Mouse (Mus musculus) forebrain, embryonic 13.5 days (tissue): ENCODE results near the gene Mrps5. TPM values are rescaled to one million over a fixed set of nuclear protein-coding genes. Genes with fewer than 3 reads are reported as not detected.

Experiments used
- ATAC-seq: fragments of 200-750 bp; cut with Nextera tagmentation; 2 replicates; pipeline ENCODE4 v1.8.0; 2017
- H3K27ac ChIP-seq: fragments of 300-500 bp; sonication (generic); 2 replicates; pipeline ENCODE4 v1.5.1; 2015; ENCODE audit warnings: inconsistent platforms, mild to moderate bottlenecking, moderate library complexity
- H3K27me3 ChIP-seq: fragments of 300-500 bp; sonication (generic); 2 replicates; pipeline ENCODE4 v1.6.1; 2015; ENCODE audit warnings: mild to moderate bottlenecking, inconsistent platforms
- H3K36me3 ChIP-seq: fragments of 300-500 bp; sonication (generic); 2 replicates; pipeline ENCODE4 v1.6.1; 2015; ENCODE audit warnings: mild to moderate bottlenecking, inconsistent platforms; ENCODE audit not compliant: poor library complexity, severe bottlenecking
- H3K4me1 ChIP-seq: fragments of 300-500 bp; sonication (generic); 2 replicates; pipeline ENCODE4 v1.6.1; 2015; ENCODE audit warnings: inconsistent platforms
- H3K4me2 ChIP-seq: fragments of 300-500 bp; sonication (generic); 2 replicates; pipeline ENCODE4 v1.6.1; 2015; ENCODE audit warnings: inconsistent platforms, mild to moderate bottlenecking, moderate library complexity
- H3K4me3 ChIP-seq: fragments of 300-500 bp; sonication (generic); 2 replicates; pipeline ENCODE4 v1.5.1; 2015; ENCODE audit warnings: mild to moderate bottlenecking, inconsistent platforms
- H3K9ac ChIP-seq: fragments of 300-500 bp; sonication (generic); 2 replicates; pipeline ENCODE4 v1.6.1; 2015; ENCODE audit warnings: mild to moderate bottlenecking, inconsistent platforms
- H3K9me3 ChIP-seq: fragments of 300-500 bp; sonication (generic); replicated peaks from 2 replicates; pipeline ENCODE4 v1.6.1; 2016; ENCODE audit warnings: inconsistent platforms
- WGBS: fragments of 180-500 bp; shearing (Covaris S2); methylation state at CpG from one replicate; pipeline ENCODE4 v1.1.7; 2015; 5-methylcytosine and 5-hydroxymethylcytosine counted together
- polyA plus RNA-seq: library from polyadenylated mRNA; unstranded; fragments of >200 nt; fragmentation: Nextera tagmentation; extraction: Ambion mirVana; gene quantifications from 2 replicates; pipeline ENCODE4 v1.2.1, GENCODE M21; 2015

The Mrps5 gene
- polyA plus RNA-seq: 181 and 193 TPM in 2 replicates

- peak within 1 kb of the TSS; percentile 90 for H3K27ac ChIP-seq
- H3K36me3 ChIP-seq: peaks cover 13% of the 10 kb centered on the region
- H3K4me1 ChIP-seq: peaks cover 33% of the 10 kb centered on the region
- H3K9ac ChIP-seq: peak within 1 kb of the TSS; percentile 83
- H3K4me2 ChIP-seq: peak within 1 kb of the TSS; percentile 86
- H3K9me3 ChIP-seq: no peaks in the 10 kb centered on the region
- peak within 1 kb of the TSS; percentile 93 for H3K4me3 ChIP-seq
- WGBS: 6% methylated on average over 39 of the region's 39 CpGs
- peak; percentile 89 for ATAC-seq
- 0 out of 2 replicates have a peak, but pooled peaks cover 3% of the 10 kb centered on the region for H3K27me3 ChIP-seq
Measured at GRCm38 (mm10) chr2:127586694-127587513, at the start of gene Mrps5, which contains the start of gene Zfp661. Gene Mrps5, plus strand, starts transcription at chr2:127587222. Gene Zfp661, minus strand, starts transcription at chr2:127587094.

DNA sequence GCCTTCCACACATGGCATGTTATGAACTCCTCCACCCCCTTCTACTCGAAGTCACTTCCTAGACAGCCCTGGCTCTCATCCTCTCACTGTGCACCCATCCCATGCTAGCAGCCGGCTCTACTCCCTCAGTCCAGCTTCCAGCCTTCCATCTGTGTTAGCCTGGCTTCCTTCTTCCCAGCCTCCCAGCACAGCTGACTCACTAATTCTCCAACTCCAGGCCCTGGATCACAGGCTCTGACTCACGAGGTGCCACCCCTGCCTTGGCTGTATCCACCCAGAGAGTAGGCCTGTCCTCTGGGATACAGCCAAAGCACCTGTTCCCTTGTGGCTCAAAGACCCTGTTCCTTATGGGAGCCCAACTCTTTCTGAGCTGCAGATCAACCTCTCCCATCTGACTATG, 49.5 kb upstream of the Mrps5 start:
- Histone ChIP-seq H3K36me3 (no peaks in the 10 kb centered on the region), H3K9me3 (no peaks in the 10 kb centered on the region), H3K4me2 (no peak overlapping the region), H3K27ac (no peak overlapping the region), H3K27me3 (peaks cover 69% of the 10 kb centered on the region), H3K4me3 (no peak overlapping the region), H3K4me1 (peaks cover 6% of the 10 kb centered on the region), H3K9ac (no peak overlapping the region)
- no peak for ATAC-seq
- 68% methylated on average over 3 of the region's 3 CpGs for WGBS

DNA sequence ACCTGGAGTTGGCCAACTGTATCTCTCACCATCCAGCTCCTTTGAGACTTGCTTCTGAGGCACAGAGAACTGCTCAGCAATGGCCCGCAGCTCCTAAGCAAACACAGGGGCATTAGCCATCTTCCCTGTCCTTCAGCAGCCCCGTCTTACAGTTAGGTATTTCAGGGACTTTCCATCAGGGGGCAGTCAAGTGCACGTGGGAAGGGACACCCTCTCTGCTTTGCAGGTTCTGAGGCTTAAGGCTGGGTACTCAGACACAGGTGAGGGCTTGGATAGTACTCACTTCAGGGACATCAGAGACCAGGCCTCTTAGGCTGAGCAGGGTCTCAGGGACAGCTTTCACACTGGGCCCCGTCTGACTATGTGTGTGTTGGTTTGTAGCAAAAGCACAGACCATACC, 47.5 kb upstream of the Mrps5 start:
- peaks cover 6% of the 10 kb centered on the region for H3K4me1 ChIP-seq
- no peak overlapping the region for H3K4me2 ChIP-seq
- H3K9ac ChIP-seq: no peak overlapping the region
- no peak overlapping the region for H3K27ac ChIP-seq
- no peaks in the 10 kb centered on the region for H3K9me3 ChIP-seq
- no peaks in the 10 kb centered on the region for H3K36me3 ChIP-seq
- ATAC-seq: no peak
- 23% methylated on average over 4 of the region's 4 CpGs for WGBS
- H3K27me3 ChIP-seq: peaks cover 81% of the 10 kb centered on the region
- H3K4me3 ChIP-seq: no peak overlapping the region

- Histone ChIP-seq H3K27ac (no peak within 1 kb of the TSS), H3K4me2 (peak within 1 kb of the TSS; percentile 33), H3K4me1 (peaks cover 6% of the 10 kb centered on the region), H3K4me3 (peak within 1 kb of the TSS; percentile 18; the same call in 1 of the 2 replicates), H3K9ac (no peak within 1 kb of the TSS), H3K9me3 (no peaks in the 10 kb centered on the region), H3K27me3 (peaks cover 76% of the 10 kb centered on the region), H3K36me3 (no peaks in the 10 kb centered on the region)
- WGBS: 7% methylated on average over 29 of the region's 29 CpGs
- no peak for ATAC-seq
Measured at GRCm38 (mm10) chr2:127541185-127541584, 45.8 kb upstream of the Mrps5 start, which contains the start of gene Prom2. Gene Prom2, minus strand, starts transcription at chr2:127541467.

DNA sequence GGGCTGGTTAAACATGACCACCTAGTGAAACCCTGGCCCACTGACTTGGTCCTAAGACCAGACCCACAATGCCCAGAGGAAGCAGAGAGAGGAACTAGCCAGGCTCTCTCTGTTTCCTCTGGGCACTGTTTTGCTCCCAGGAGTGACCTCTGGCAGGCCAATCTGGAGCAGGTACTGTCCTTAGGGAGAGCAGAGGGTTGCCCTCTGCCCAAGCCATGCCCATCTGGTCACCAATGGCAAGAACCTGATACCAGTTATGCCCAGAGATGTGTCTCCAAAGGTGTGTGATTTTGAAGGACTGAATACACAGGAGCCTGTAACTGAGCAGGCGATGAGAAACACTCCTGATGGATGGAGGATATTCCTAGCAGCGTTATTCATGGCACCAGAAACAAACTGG, 45.3 kb upstream of the Mrps5 start:
- 88% methylated on average over 2 of the region's 2 CpGs for WGBS
- Histone ChIP-seq H3K27me3 (peaks cover 71% of the 10 kb centered on the region), H3K4me3 (no peak overlapping the region), H3K4me2 (no peak overlapping the region), H3K9ac (no peak overlapping the region), H3K36me3 (no peaks in the 10 kb centered on the region), H3K9me3 (no peaks in the 10 kb centered on the region), H3K27ac (no peak overlapping the region), H3K4me1 (peaks cover 6% of the 10 kb centered on the region)
- ATAC-seq: no peak

DNA sequence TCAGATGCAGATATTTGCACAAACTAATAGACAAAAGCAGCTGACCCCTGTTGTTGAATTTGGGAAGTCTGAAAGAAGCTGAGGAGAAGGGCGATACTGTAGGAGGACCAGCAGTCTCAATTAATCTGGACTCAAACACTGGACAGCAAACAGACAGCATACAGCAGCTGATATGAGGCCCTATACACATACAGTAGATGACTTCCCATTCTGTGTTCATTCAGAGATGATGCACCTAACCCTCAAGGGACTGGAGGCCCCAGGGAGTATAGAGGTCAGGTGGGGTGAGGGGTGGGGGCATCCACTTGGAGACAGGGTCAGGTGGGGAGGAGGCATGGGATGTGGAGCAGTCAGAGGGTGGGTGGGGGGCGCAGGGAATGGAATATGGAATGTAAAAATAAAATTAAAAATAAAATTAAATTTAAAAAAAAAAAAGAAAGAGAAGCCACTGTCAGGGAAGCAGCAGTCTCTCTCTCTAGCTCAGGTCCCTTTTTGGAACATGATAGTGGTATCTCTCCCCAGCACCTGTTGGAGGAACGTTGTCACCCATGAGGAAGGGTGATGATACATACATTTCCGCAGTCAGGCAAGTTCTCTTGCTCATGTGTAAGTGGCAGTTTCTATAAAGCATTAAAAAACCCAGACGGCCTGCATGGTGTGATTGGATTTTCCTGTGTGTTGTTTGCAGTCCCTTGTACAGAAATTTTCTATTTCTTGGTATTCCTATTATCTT, 38.5 kb upstream of the Mrps5 start:
- 81% methylated on average over 5 of the region's 5 CpGs for WGBS
- Histone ChIP-seq H3K9ac (no peak overlapping the region), H3K27me3 (peaks cover 15% of the 10 kb centered on the region)

DNA sequence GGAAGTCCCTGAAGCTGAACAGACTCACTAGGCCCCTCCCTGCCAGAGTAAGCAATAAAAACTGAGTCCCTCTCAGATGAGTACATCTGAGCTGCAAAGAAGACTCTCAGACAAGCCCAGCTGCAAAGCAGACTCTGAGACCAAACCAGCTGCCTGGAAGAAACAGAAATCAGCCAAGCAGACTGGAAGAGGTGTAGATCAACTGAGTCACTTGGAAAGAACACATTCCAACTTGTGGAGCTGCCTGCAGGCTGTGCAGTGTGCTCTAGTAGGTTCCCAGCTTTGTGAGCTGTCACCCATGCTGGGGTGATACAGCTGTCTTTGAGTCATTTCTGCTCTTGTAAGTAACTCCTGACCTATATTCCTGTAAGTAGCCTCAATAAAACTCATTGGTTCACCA, 37.3 kb upstream of the Mrps5 start:
- peaks cover 9% of the 10 kb centered on the region for H3K27me3 ChIP-seq
- no peak overlapping the region for H3K4me3 ChIP-seq
- no peak overlapping the region for H3K9ac ChIP-seq
- H3K36me3 ChIP-seq: no peaks in the 10 kb centered on the region
- no peaks in the 10 kb centered on the region for H3K4me1 ChIP-seq
- no peak overlapping the region for H3K4me2 ChIP-seq
- H3K27ac ChIP-seq: no peak overlapping the region
- H3K9me3 ChIP-seq: no peaks in the 10 kb centered on the region
- no peak for ATAC-seq

More for the DNA sequence above, 38.5 kb upstream of the Mrps5 start:
- no peaks in the 10 kb centered on the region for H3K4me1 ChIP-seq
- no peak overlapping the region for H3K4me3 ChIP-seq
- no peak for ATAC-seq
- no peak overlapping the region for H3K4me2 ChIP-seq
- H3K27ac ChIP-seq: no peak overlapping the region
- H3K9me3 ChIP-seq: no peaks in the 10 kb centered on the region
- no peaks in the 10 kb centered on the region for H3K36me3 ChIP-seq

- no peak overlapping the region for H3K4me2 ChIP-seq
- ATAC-seq: no peak
- 70% methylated on average over 1 of the region's 1 CpGs for WGBS
- no peak overlapping the region for H3K9ac ChIP-seq
- peaks cover 9% of the 10 kb centered on the region for H3K27me3 ChIP-seq
- H3K36me3 ChIP-seq: no peaks in the 10 kb centered on the region
- H3K27ac ChIP-seq: no peak overlapping the region
- H3K4me1 ChIP-seq: no peaks in the 10 kb centered on the region
- no peak overlapping the region for H3K4me3 ChIP-seq
- no peaks in the 10 kb centered on the region for H3K9me3 ChIP-seq
Measured at GRCm38 (mm10) chr2:127550446-127550845, 36.6 kb upstream of the Mrps5 start.

GRCm38 (mm10) chr2:127551078-127551477, 35.9 kb upstream of the Mrps5 start:
- Histone ChIP-seq H3K9me3 (no peaks in the 10 kb centered on the region), H3K36me3 (no peaks in the 10 kb centered on the region), H3K4me1 (no peaks in the 10 kb centered on the region), H3K27me3 (peaks cover 9% of the 10 kb centered on the region), H3K9ac (no peak overlapping the region), H3K4me2 (no peak overlapping the region), H3K4me3 (no peak overlapping the region), H3K27ac (no peak overlapping the region)
- WGBS: 57% methylated on average over 5 of the region's 5 CpGs
- ATAC-seq: peak; percentile 43; the same call in 1 of the 2 replicates

DNA sequence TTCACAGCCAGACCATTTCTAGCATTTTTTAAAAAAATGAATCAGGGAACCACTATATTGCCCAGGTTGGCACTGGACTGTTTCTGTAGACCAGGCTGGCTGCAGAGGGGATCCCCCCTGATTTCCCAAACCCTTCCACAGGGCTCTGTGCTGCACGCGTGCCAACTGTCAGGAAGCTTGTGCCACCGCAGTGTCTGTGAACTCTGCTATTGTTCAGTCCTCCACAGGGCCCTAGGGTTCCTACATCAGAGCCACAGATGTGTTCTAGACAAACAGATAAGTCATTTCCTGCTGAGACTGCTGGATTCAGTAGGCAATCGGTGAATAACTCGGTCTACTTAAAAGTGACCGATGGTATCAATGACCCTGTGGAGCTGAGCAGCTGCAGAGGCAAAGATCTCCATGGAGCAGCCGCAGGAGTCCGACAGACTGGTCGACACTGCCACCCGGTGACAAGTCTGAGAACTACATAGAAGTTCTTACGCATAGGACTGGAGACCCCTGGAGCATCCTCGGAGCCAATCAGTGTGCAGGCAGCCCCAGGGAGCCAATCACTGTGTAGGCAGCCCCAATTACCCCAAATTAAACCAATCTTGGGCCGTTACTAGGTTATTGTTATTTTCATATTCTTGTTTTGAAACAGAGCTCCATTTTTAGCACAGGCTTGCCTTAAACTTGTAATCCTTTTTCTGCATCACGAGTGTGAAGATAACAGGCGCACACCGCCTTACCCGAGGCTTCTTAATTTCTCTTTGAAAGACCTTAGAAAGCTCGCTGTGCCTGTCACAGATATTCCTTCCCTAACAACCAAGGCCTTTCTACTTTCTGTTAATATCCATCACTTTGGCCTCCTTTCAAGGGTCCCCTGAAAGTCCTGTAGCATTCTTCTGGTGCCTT, 27.7 kb upstream of the Mrps5 start:
- peak overlapping the region; percentile 28 for H3K4me3 ChIP-seq
- H3K9ac ChIP-seq: 0 out of 2 replicates have a peak overlapping the region, but pooled peaks have one; percentile 18
- H3K36me3 ChIP-seq: no peaks in the 10 kb centered on the region
- H3K9me3 ChIP-seq: no peaks in the 10 kb centered on the region
- 0 out of 2 replicates have a peak overlapping the region, but pooled peaks have one; percentile 11 for H3K27ac ChIP-seq
- peak overlapping the region; percentile 50 for H3K4me2 ChIP-seq
- WGBS: 17% methylated on average over 18 of the region's 18 CpGs
- H3K27me3 ChIP-seq: peaks cover 33% of the 10 kb centered on the region
- peaks cover 6% of the 10 kb centered on the region; the same call in 1 of the 2 replicates for H3K4me1 ChIP-seq
- ATAC-seq: peak; percentile 100

DNA sequence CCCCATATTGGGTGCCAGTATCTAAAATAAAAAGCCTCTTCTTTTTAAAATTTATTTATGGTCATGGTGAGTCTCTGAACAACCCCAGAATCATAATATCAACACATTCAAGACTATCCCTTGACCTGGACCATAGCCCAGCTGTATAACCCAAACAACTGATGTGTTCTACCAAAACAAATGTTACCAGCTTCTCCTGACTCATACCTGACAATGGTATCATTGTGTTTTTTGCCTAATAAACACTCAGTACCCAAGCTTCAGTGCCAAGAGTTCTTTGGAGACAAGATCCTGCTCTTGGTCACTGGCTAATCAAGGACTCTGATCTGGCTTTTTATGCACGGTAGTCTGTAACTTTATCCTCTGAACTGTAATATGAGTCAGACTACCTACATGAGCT, 13.7 kb upstream of the Mrps5 start:
- Histone ChIP-seq H3K27ac (no peak overlapping the region), H3K4me1 (no peaks in the 10 kb centered on the region), H3K36me3 (peaks cover 29% of the 10 kb centered on the region), H3K4me3 (no peak overlapping the region), H3K27me3 (0 out of 2 replicates have a peak, but pooled peaks cover 4% of the 10 kb centered on the region), H3K9ac (no peak overlapping the region), H3K4me2 (no peak overlapping the region), H3K9me3 (0 out of 2 replicates have a peak, but pooled peaks cover 8% of the 10 kb centered on the region)
- WGBS: 87% methylated on average over 1 of the region's 1 CpGs
- ATAC-seq: no peak
